Mouse (Mus musculus) embryonic facial prominence, embryonic 12.5 days (tissue): ENCODE measurements around the gene Slc35a3. TPM values are rescaled to one million over a fixed set of nuclear protein-coding genes. Genes with fewer than 3 reads are reported as not detected.

Experiments used
- ATAC-seq: fragments of 200-750 bp; cut with Nextera tagmentation; 2 replicates; pipeline ENCODE4 v1.8.0; 2017; ENCODE audit not compliant: insufficient number of reproducible peaks, insufficient read depth, low FRiP score, low TSS enrichment
- H3K27ac ChIP-seq: fragments of 300-500 bp; sonication (generic); 2 replicates; pipeline ENCODE4 v1.5.1; 2016; ENCODE audit warnings: mild to moderate bottlenecking
- H3K27me3 ChIP-seq: fragments of 300-500 bp; sonication (generic); 2 replicates; pipeline ENCODE4 v1.6.1; 2016; ENCODE audit warnings: mild to moderate bottlenecking, moderate library complexity
- H3K36me3 ChIP-seq: fragments of 300-500 bp; sonication (generic); 2 replicates; pipeline ENCODE4 v1.6.1; 2016; ENCODE audit warnings: mild to moderate bottlenecking
- H3K4me1 ChIP-seq: fragments of 300-500 bp; sonication (generic); 2 replicates; pipeline ENCODE4 v1.6.1; 2016
- H3K4me2 ChIP-seq: fragments of 300-500 bp; sonication (generic); replicated peaks from 2 replicates; pipeline ENCODE4 v1.6.1; 2016; ENCODE audit warnings: mild to moderate bottlenecking, moderate library complexity
- H3K4me3 ChIP-seq: fragments of 300-500 bp; sonication (generic); 2 replicates; pipeline ENCODE4 v1.5.1; 2016; ENCODE audit warnings: mild to moderate bottlenecking
- H3K9ac ChIP-seq: fragments of 300-500 bp; sonication (generic); 2 replicates; pipeline ENCODE4 v1.6.1; 2016; ENCODE audit warnings: mild to moderate bottlenecking, moderate library complexity
- H3K9me3 ChIP-seq: fragments of 300-500 bp; sonication (generic); 2 replicates; pipeline ENCODE4 v1.6.1; 2016; ENCODE audit warnings: mild to moderate bottlenecking, moderate library complexity
- WGBS: fragments of 180-500 bp; shearing (Covaris S2); methylation state at CpG from one replicate; pipeline ENCODE4 v1.1.7; 2016; 5-methylcytosine and 5-hydroxymethylcytosine counted together
- polyA plus RNA-seq: library from polyadenylated mRNA; unstranded; fragments of >200 nt; fragmentation: Nextera tagmentation; extraction: Ambion mirVana; gene quantifications from 2 replicates; pipeline ENCODE4 v1.2.1, GENCODE M21; 2016

Gene Slc35a3
- polyA plus RNA-seq, 1 experiment from 2014 or later, result 10.8 TPM

- ATAC-seq, result no peak
- H3K9ac ChIP-seq, result no peak overlapping the region
- 0 out of 2 replicates have a peak, but pooled peaks cover 14% of the 10 kb centered on the region for H3K36me3 ChIP-seq
- no peak overlapping the region for H3K27ac ChIP-seq
- H3K27me3 ChIP-seq, result no peaks in the 10 kb centered on the region
- 79% methylated on average over 5 of the region's 5 CpGs for WGBS
- H3K4me2 ChIP-seq, result no peak overlapping the region
- H3K4me3 ChIP-seq, result no peak overlapping the region
- no peaks in the 10 kb centered on the region for H3K4me1 ChIP-seq
- no peaks in the 10 kb centered on the region for H3K9me3 ChIP-seq
Observed at GRCm38 (mm10) chr3:116653278-116653945, 59.2 kb downstream of the Slc35a3 start.

- H3K9ac ChIP-seq, result no peak overlapping the region
- no peak overlapping the region for H3K4me2 ChIP-seq
- peaks cover 19% of the 10 kb centered on the region; the same call in 1 of the 2 replicates for H3K36me3 ChIP-seq
- H3K4me3 ChIP-seq, result no peak overlapping the region
- ATAC-seq, result no peak
- H3K27me3 ChIP-seq, result no peaks in the 10 kb centered on the region
- no peak overlapping the region for H3K27ac ChIP-seq
- H3K4me1 ChIP-seq, result no peaks in the 10 kb centered on the region
- no peaks in the 10 kb centered on the region for H3K9me3 ChIP-seq
- WGBS, result 79% methylated on average over 3 of the region's 3 CpGs
Observed at GRCm38 (mm10) chr3:116652033-116652446, 60.6 kb downstream of the Slc35a3 start.

DNA sequence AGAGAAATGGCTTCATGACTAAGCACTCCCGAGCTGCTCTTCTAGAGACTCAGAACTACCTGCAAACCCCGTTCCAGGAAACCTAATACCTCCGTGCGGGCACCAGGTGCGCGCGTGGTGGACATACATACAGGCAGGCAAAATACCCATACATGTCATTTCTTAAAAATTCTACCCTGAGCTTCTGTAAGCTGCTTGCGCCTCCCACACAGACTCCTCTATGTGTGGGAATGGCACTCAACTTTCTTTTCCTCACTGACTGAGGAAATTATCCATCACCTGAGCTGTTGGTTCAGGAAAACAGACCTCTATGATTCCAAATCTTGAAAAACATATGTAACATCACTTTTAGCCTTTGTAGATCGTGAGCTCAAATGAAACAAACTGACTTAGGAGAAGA, 61.9 kb downstream of the Slc35a3 start:
- Histone ChIP-seq H3K4me1 (no peaks in the 10 kb centered on the region), H3K27ac (no peak overlapping the region), H3K9me3 (no peaks in the 10 kb centered on the region), H3K4me2 (no peak overlapping the region), H3K36me3 (peaks cover 24% of the 10 kb centered on the region), H3K27me3 (no peaks in the 10 kb centered on the region), H3K4me3 (no peak overlapping the region), H3K9ac (no peak overlapping the region)
- WGBS, result 94% methylated on average over 9 of the region's 9 CpGs
- no peak for ATAC-seq

GRCm38 (mm10) chr3:116648805-116649204, 63.8 kb downstream of the Slc35a3 start:
- H3K4me1 ChIP-seq, result no peaks in the 10 kb centered on the region
- 90% methylated on average over 7 of the region's 7 CpGs for WGBS
- no peak for ATAC-seq
- no peak overlapping the region for H3K4me2 ChIP-seq
- H3K27me3 ChIP-seq, result no peaks in the 10 kb centered on the region
- H3K9me3 ChIP-seq, result no peaks in the 10 kb centered on the region
- H3K4me3 ChIP-seq, result no peak overlapping the region
- H3K9ac ChIP-seq, result no peak overlapping the region
- H3K27ac ChIP-seq, result no peak overlapping the region
- H3K36me3 ChIP-seq, result peaks cover 31% of the 10 kb centered on the region

DNA sequence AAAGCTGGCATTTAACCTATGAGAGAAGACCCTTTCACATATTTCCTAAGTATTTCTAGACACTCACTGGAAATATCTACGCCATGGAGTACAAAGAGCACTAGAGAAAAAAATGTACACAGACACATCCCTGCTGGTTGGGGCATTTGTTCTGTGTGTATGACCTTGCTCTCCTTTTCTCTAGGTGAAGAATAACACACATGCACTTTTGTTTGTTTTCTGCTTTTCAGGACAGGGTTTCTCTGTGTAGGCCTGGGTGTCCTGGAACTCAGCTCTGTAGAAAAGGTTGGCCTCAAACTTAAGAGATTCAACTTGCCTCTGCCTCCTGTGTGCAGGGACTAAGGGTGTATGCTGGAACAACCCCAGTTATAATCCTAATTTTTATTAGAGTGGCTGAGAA, 66.2 kb downstream of the Slc35a3 start:
- Histone ChIP-seq H3K36me3 (peaks cover 50% of the 10 kb centered on the region), H3K9ac (no peak overlapping the region), H3K27me3 (no peaks in the 10 kb centered on the region), H3K4me3 (no peak overlapping the region), H3K27ac (no peak overlapping the region), H3K9me3 (no peaks in the 10 kb centered on the region), H3K4me1 (no peaks in the 10 kb centered on the region), H3K4me2 (no peak overlapping the region)
- ATAC-seq, result no peak
- WGBS, result 89% methylated on average over 1 of the region's 1 CpGs

DNA sequence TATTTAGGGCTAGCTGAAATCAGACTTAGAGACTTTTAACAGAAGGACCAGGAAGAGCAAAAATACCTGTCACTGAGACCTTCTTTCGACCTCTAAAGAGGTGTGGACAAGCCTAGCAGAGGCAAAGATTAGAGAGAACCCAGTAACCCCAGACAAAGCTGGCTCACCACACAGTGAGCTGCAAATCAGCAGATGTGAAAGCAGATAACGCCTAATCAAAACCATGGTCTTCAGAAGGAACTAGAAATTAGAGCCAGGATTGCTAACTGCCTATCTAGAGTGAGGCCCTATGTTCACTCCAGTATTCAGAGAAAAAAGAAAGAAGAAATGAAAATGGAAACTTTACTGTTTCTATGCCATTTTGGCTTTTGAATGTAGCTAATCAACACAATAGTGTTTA, 70.3 kb downstream of the Slc35a3 start:
- Histone ChIP-seq H3K27me3 (no peaks in the 10 kb centered on the region), H3K9me3 (no peaks in the 10 kb centered on the region), H3K27ac (no peak overlapping the region), H3K36me3 (peaks cover 66% of the 10 kb centered on the region), H3K4me1 (no peaks in the 10 kb centered on the region), H3K9ac (no peak overlapping the region), H3K4me3 (no peak overlapping the region), H3K4me2 (no peak overlapping the region)
- 80% methylated on average over 2 of the region's 2 CpGs for WGBS
- ATAC-seq, result no peak

GRCm38 (mm10) chr3:116641811-116642371, 70.7 kb downstream of the Slc35a3 start:
- H3K4me3 ChIP-seq, result no peak overlapping the region
- no peak overlapping the region for H3K4me2 ChIP-seq
- H3K4me1 ChIP-seq, result no peaks in the 10 kb centered on the region
- no peaks in the 10 kb centered on the region for H3K27me3 ChIP-seq
- no peak for ATAC-seq
- peaks cover 69% of the 10 kb centered on the region for H3K36me3 ChIP-seq
- H3K9me3 ChIP-seq, result no peaks in the 10 kb centered on the region
- H3K27ac ChIP-seq, result no peak overlapping the region
- H3K9ac ChIP-seq, result no peak overlapping the region
- WGBS, result 92% methylated on average over 6 of the region's 6 CpGs

DNA sequence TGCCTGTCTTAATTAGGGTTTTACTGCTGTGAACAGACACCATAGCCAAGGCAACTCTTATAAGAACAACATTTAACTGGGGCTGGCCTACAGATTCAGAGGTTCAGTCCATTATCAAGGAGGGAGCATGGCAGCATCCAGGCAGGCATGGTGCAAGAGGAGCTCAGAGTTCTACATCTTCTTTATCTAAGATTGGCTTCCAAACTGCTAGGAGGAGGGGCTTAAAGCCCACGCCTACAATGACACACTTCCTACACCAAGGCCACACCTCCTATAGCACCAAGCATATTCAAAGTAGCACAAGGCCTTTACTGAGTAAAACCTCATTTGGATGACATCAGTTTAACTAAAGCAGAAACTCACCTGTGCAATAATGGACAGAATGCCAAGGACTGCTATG, 72.6 kb downstream of the Slc35a3 start:
- WGBS, result 86% methylated on average over 1 of the region's 1 CpGs
- Histone ChIP-seq H3K4me3 (no peak overlapping the region), H3K27me3 (no peaks in the 10 kb centered on the region), H3K4me1 (no peaks in the 10 kb centered on the region), H3K4me2 (no peak overlapping the region), H3K9ac (no peak overlapping the region), H3K9me3 (no peaks in the 10 kb centered on the region), H3K36me3 (peaks cover 75% of the 10 kb centered on the region), H3K27ac (no peak overlapping the region)
- ATAC-seq, result no peak

GRCm38 (mm10) chr3:116638572-116638971, 74.1 kb downstream of the Slc35a3 start:
- Histone ChIP-seq H3K4me2 (no peak overlapping the region), H3K36me3 (peaks cover 86% of the 10 kb centered on the region), H3K4me3 (no peak overlapping the region), H3K27ac (no peak overlapping the region), H3K4me1 (no peaks in the 10 kb centered on the region), H3K27me3 (no peaks in the 10 kb centered on the region), H3K9ac (no peak overlapping the region), H3K9me3 (no peaks in the 10 kb centered on the region)
- no peak for ATAC-seq
- 87% methylated on average over 7 of the region's 7 CpGs for WGBS

- Histone ChIP-seq H3K9me3 (no peaks in the 10 kb centered on the region), H3K9ac (no peak overlapping the region), H3K27ac (no peak overlapping the region), H3K36me3 (peaks cover 79% of the 10 kb centered on the region), H3K4me3 (no peak overlapping the region), H3K4me2 (no peak overlapping the region), H3K27me3 (no peaks in the 10 kb centered on the region), H3K4me1 (no peaks in the 10 kb centered on the region)
- WGBS, result 88% methylated on average over 9 of the region's 9 CpGs
- ATAC-seq, result no peak
Observed at GRCm38 (mm10) chr3:116637693-116638476, 74.7 kb downstream of the Slc35a3 start.

DNA sequence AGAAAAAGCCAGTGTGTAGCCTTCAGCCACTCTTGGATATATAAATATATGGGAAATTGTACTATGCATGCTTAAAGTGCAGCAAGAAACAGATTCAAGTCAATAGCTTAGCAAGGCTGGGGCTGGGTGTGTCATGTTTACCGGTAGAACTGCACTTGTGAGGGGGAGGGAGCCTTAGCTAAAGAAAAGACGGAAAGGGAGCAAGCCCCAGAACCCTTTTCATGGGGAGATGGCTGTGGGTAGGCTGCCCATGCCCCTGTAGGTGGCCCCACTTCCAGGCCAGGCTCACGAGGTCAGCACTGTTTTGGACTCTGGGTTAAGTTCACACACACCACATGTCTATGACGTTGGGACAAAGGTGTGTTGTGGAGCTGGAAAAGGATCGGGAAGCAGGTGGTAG, 76.8 kb downstream of the Slc35a3 start:
- ATAC-seq, result no peak
- H3K9me3 ChIP-seq, result no peaks in the 10 kb centered on the region
- H3K27me3 ChIP-seq, result no peaks in the 10 kb centered on the region
- H3K4me1 ChIP-seq, result no peaks in the 10 kb centered on the region
- H3K9ac ChIP-seq, result no peak overlapping the region
- H3K36me3 ChIP-seq, result peaks cover 72% of the 10 kb centered on the region
- H3K4me3 ChIP-seq, result no peak overlapping the region
- 70% methylated on average over 5 of the region's 5 CpGs for WGBS
- H3K4me2 ChIP-seq, result no peak overlapping the region
- H3K27ac ChIP-seq, result no peak overlapping the region

DNA sequence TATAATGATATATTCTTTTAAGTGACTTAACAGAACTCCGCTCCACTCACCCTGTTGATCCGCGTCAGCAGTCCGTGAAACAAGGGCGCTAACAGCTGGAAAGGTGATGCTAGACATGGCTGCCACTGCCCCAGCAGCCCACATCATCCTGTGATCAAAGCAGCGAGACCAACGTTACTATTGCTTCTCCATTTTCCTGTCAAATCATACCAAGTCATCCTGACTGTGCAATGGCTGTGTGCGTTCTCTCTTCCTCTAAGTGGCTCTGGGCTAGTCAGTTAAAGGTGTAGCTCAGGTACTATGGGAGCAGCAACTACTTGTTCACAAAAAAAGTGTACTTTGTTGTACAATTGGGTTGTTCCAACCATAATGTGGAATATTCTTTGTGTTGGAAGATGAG, 77.8 kb downstream of the Slc35a3 start:
- WGBS, result 94% methylated on average over 8 of the region's 8 CpGs
- H3K36me3 ChIP-seq, result peaks cover 69% of the 10 kb centered on the region

More for the DNA sequence above, 77.8 kb downstream of the Slc35a3 start:
- Histone ChIP-seq H3K27me3 (no peaks in the 10 kb centered on the region), H3K9me3 (no peaks in the 10 kb centered on the region), H3K4me2 (no peak overlapping the region), H3K4me3 (no peak overlapping the region), H3K9ac (no peak overlapping the region), H3K4me1 (no peaks in the 10 kb centered on the region), H3K27ac (no peak overlapping the region)
- no peak for ATAC-seq
